ENCODE assay signal across 24 mouse cellular contexts in the genomic region with DNA sequence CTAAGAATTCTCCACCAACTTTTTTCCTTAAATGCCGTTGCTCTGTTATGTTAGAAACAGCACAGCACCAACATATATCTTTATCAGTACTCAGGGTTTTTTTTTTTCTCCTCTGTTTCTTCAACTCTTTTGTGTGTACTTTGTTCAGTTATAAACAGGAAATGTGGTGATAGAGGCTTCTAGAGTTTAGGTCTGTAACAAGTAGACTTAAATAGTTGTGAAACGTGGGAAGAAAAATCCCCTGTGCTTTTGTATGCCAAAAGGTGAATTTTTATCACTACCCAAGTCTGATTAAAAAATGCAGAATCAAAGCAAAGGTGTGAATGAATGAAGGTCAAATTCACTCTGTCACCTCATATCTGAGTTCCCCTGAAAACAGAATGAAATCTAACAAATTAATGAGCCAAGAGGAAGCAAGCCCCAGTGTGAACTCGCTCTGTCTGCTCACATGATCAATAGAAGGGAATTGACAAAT. TPM values are rescaled to one million over a fixed set of nuclear protein-coding genes. Genes with fewer than 3 reads are reported as not detected.
DNase-seq lines count a peak whose midpoint lies in the region; ATAC-seq and TF ChIP-seq lines count a peak whose summit lies in the region.
"Had no signal": no experiment of that assay in that cellular context is flagged by ENCODE, and none has a peak within 500 bp of the region (broad histone marks: within the 10 kb centered on the region; RNA-seq: fewer than 3 reads in every experiment).

Gene Trat1, minus strand, starts transcription at position 51 of the 475 bp plus-strand sequence.

- no peaks in the 10 kb centered on the region for H3K4me1 ChIP-seq in olfactory bulb, adult 2 months (ENCODE audit: control insufficient read depth, insufficient read depth, low read length)
- H3K4me1 ChIP-seq: embryonic facial prominence, embryonic 13.5 days; forebrain, embryonic 12.5 days; heart, embryonic 10.5 days; hindbrain, embryonic 12.5 days; intestine, embryonic 15.5 days had no signal

- H3K4me3 ChIP-seq in olfactory bulb, adult 2 months (ENCODE audit: insufficient read depth, low read depth, low read length), result no peak within 1 kb of the TSS
- H3K4me3 ChIP-seq: embryonic facial prominence, embryonic 13.5 days; forebrain, embryonic 12.5 days; heart, embryonic 10.5 days; hindbrain, embryonic 12.5 days; intestine, embryonic 15.5 days had no signal

- 0 out of 2 replicates have a peak, but pooled peaks have one; percentile 32 for ATAC-seq in common myeloid progenitor, adult 5-6 weeks (replicated peaks; ENCODE audit: low read depth, poor library complexity, severe bottlenecking)
- ATAC-seq: forebrain, embryonic 16.5 days; hindbrain, embryonic 16.5 days; intestine, embryonic 15.5 days; Patski had no signal

- DNase-seq in CD4-positive helper T cell, adult 2 months (ENCODE audit: low read depth, low spot score), result peak; percentile 66
- peak; percentile 63 for DNase-seq in CD4-positive, CD25-positive, alpha-beta regulatory T cell, adult 2 months (ENCODE audit: low read depth, low spot score)
- no peak for DNase-seq in kidney, postnatal 36 days
- no peak for DNase-seq in kidney, adult 9 months
- DNase-seq: adrenal gland, adult 8-10 months; adrenal gland, postnatal 36 days; cerebellum, adult 8-10 months; cerebellum, postnatal 25 days; gastrocnemius, postnatal 25 days; heart, adult 11 months; heart, postnatal 10 days; heart, postnatal 4 days had no signal

- TF ChIP-seq CTCF in olfactory bulb, adult 2 months (IDR thresholded peaks at IDR 0.05; ENCODE audit: insufficient read depth, low read depth, low read length), result no peak

- 88% methylated on average over 3 of the region's 3 CpGs for WGBS in olfactory bulb, adult 2 months

- TF ChIP-seq POLR2A in olfactory bulb, adult 2 months (IDR thresholded peaks at IDR 0.05; ENCODE audit: insufficient read depth, low read depth, low read length), result no peak

- no peak within 1 kb of the TSS for H3K27ac ChIP-seq in olfactory bulb, adult 2 months (ENCODE audit: insufficient read depth, low read depth, low read length)
- H3K27ac ChIP-seq: embryonic facial prominence, embryonic 13.5 days; forebrain, embryonic 12.5 days; heart, embryonic 10.5 days; hindbrain, embryonic 12.5 days; intestine, embryonic 15.5 days had no signal

RNA-seq across cellular contexts. Expression of gene Trat1, which starts in this region (rescaled TPM):
- total RNA-seq in common myeloid progenitor, adult 5-6 weeks (2017), result 0.18 and 7.4 TPM in 2 replicates
- not detected in 2 replicates for polyA plus RNA-seq in olfactory bulb, adult 2 months (2012; ENCODE audit: insufficient read depth, insufficient read length, low replicate concordance, missing spikeins)
- total RNA-seq: adrenal gland, postnatal 36 days; CH12.LX; gastrocnemius, postnatal 25 days; heart, postnatal 4 days had no signal
- polyA plus RNA-seq: embryonic facial prominence, embryonic 13.5 days; forebrain, embryonic 16.5 days; heart, embryonic 10.5 days; heart, embryonic 14.5 days; hindbrain, embryonic 12.5 days; Patski had no signal

Comparison
In these comparisons a context has a peak if more than half of its experiments do, and no peak if none do; other contexts are left out.
1. DNase-seq: peak in CD4-positive helper T cell, adult 2 months (single experiment) and CD4-positive, CD25-positive, alpha-beta regulatory T cell, adult 2 months (single experiment); none in kidney, postnatal 36 days (0 of 2) and kidney, adult 9 months (single experiment).